Mouse (Mus musculus) erythroid progenitor cell, adult 5-6 weeks (primary cell): ENCODE results near the gene Dok5. TPM values are rescaled to one million over a fixed set of nuclear protein-coding genes. Genes with fewer than 3 reads are reported as not detected.

Source experiments
- ATAC-seq: replicated peaks from 2 replicates; pipeline ENCODE4 v1.8.0; 2016; ENCODE audit warnings: moderate number of reproducible peaks, mild to moderate bottlenecking, moderate TSS enrichment, inconsistent platforms; ENCODE audit not compliant: poor library complexity, low FRiP score, severe bottlenecking
- total RNA-seq, 2 experiments: library from RNA; stranded (forward) in 1 of 2; stranded (reverse) in 1 of 2; fragments of 150-400 nt in 1 of 2; fragments of 186-747, 209-891 nt in 1 of 2; gene quantifications; 2 replicates each; pipeline versions ENCODE4 v1.2.3 to v1.2.4; 2015 to 2017; ENCODE audit warnings: low replicate concordance in 2 of 2

Gene Dok5
- total RNA-seq, 2 experiments from 2014 or later: not detected

GRCm38 (mm10) chr2:170845511-170845910, 113.9 kb downstream of the Dok5 start:
- no peak for ATAC-seq

GRCm38 (mm10) chr2:170850058-170850457, 118.5 kb downstream of the Dok5 start:
- ATAC-seq: no peak

DNA sequence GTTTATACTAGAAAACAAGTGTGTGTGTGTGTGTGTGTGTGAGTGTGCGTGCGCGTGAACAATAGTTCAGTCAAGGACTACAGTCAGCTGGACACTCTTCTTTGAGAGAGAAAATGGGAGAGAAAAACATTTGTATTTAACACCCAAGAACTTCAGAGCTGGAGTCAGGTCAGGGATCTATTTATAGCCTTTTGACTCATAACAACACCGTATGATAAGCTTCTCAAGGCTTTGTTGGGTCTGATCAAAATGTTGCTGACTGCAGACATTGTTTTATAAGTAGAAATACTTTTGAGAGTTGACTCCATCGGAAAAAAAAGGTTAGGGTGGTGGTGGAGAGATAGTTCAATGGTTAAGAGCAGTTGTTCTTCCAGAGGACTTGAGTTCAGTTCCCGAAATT, 120.7 kb downstream of the Dok5 start:
- no peak for ATAC-seq

DNA sequence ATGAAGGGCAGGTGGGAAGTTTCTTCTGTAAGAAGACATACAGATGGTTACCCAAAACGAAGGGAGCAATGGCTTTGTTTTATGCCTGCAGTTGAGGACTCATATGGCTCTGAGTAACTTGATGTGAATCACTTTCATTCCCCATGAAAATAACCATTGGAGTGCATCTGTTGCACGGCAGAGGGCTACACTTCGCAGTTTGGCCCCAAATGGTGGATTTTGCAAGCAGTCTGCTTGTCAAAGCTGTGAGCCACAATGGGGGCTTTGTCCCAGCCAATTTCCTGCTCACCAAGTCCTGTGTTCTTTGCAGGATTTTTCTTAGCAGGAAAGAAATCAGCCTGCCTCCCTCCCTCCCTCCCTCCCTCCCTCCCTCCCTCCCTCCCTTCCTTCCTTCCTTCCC, 123.6 kb downstream of the Dok5 start:
- ATAC-seq: no peak

DNA sequence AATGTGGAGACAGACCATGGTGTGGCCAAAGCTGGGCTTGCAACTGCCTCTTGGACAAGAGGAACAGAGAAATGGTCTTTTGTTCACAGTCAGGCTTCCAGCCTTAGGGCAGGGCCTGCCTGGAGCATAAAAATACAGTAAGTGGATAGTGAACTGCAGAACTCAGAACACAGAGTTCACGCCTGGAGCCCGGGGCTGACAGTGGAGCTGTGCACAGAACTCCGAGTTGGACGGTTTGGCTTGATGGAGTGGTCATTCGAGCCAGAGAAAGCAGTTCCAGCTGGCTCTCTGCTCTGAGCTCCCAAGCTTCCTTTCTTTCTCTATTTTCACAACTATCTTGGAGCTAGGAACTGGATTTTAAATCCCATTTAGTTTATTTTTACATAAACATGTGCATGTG, 124.5 kb downstream of the Dok5 start:
- no peak for ATAC-seq

- ATAC-seq: no peak
These were observed 125.9 kb downstream of the Dok5 start for GRCm38 (mm10) chr2:170857507-170857906.

DNA sequence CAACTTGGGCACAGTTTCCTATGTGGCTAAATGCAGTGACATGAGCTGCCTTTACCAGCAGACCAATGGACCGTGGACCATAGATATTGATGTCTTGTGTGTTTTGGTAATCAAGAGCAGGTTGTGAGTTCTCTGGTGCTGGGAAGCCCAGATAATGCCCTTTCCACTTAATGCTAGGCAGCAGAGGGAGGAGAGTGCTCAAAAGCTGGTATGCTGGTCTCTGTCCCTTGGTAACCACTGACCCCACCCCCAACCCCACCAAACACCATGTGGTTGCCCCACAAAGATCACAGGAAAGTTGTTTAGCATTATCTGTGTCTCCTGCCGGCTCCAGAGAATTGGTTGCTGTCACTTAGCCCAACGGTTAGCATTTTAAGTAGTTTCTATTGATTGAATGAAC, 127.0 kb downstream of the Dok5 start:
- no peak for ATAC-seq

- no peak for ATAC-seq
These were observed 129.0 kb downstream of the Dok5 start for GRCm38 (mm10) chr2:170860576-170860975.

- no peak for ATAC-seq
These were observed 131.2 kb downstream of the Dok5 start for GRCm38 (mm10) chr2:170862799-170863198.

- ATAC-seq: no peak
These were observed 131.6 kb downstream of the Dok5 start for GRCm38 (mm10) chr2:170863201-170863600.

DNA sequence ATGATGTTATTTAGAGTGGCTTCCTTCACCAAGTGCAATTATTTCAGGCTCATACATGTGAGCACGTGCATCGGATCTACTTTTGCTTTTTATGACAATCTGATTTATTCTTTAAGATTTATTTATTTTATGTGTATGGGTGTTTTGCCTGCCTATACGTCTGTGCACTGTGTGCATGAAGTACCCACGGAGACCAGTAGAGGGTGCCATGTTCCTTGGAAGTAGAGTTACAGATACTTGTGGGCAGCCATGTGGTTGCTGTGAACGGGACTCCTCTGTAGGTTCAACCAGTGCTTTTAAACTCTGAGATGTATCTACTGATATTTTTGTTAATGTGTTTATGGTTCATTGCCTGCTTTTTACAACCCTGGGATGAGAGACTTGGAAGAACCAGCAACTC, 132.4 kb downstream of the Dok5 start:
- no peak for ATAC-seq

DNA sequence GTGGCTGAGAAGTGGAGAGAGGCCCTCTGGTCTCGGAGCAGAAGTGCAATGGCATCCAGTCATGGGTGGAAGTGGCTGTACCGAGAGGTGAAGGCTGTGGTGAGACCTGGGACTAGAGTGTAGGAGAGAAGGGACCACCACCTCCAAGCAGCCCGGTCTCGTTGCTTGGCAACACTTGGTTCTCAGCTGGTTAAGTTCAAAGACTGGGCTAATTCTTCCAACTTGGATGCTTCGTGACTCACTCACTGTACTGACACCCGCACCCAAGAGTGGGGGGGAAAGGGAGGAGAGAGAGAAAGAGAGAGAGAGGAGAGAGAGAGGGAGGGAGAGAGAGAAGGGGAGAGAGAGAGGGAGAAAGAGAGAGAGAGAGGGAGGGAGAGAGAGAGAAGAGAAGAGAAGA, 133.2 kb downstream of the Dok5 start:
- ATAC-seq: no peak

GRCm38 (mm10) chr2:170870566-170870965, 139.0 kb downstream of the Dok5 start:
- no peak for ATAC-seq

- no peak for ATAC-seq
These were observed 139.9 kb downstream of the Dok5 start for GRCm38 (mm10) chr2:170871469-170871868.

GRCm38 (mm10) chr2:170873382-170873781, 141.8 kb downstream of the Dok5 start:
- ATAC-seq: no peak

GRCm38 (mm10) chr2:170877515-170877914, 145.9 kb downstream of the Dok5 start:
- ATAC-seq: no peak

GRCm38 (mm10) chr2:170877936-170878335, 146.3 kb downstream of the Dok5 start:
- ATAC-seq: no peak

DNA sequence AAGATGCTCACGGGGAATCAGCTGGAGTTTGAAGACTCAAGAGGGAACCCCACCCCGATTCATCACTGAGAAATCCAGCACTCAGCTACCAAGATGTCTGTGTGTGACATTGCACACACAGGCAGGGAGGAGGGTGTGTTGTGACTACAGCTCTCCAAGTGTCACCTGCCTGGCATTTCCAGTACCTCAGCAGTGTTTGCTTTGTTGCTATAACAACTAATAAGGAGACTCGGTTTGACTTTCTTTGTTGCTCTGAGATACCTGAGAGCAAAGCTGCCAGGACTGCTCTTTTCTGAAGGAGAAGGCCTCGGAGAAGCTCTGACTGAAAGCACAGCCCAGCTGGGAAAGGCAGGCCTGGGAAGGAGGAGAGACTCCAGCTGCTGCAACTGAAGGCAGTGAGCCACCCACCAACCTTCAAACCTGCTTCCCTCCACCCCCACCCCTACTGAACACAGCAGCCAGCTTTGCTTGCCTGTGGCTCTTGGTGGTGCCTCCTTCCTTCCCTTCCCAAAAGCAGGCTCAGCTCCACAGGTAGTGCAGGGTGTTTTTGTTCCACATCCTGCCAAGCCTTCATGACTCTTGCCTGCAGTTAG, 152.7 kb downstream of the Dok5 start:
- ATAC-seq: no peak

GRCm38 (mm10) chr2:170887984-170888383, 156.4 kb downstream of the Dok5 start:
- ATAC-seq: no peak

DNA sequence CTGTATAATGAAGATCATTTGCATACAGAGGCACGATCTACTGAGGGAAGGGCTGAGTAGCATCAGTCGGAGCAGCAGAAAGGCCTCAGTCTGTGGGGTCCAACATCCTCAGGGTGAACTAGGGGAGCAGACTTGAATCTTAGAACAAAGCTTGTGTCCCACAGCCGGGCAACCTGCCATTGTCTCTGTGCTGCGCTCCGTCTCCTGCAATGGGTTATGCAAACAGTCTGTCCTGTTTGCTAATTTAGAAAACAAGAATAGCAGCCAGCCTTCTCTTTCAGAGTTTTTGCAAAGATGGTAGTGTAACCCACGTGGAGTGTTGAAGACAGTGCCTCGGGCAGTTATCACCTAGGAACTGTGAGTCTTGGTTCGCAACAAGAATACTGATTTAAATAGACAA, 163.5 kb downstream of the Dok5 start:
- ATAC-seq: no peak

GRCm38 (mm10) chr2:170902204-170903028, 170.8 kb downstream of the Dok5 start:
- no peak for ATAC-seq

GRCm38 (mm10) chr2:170903029-170903306, 171.4 kb downstream of the Dok5 start:
- ATAC-seq: no peak
